Mouse (Mus musculus): ENCODE results near the gene Gm20431. TPM values are rescaled to one million over a fixed set of nuclear protein-coding genes. Genes with fewer than 3 reads are reported as not detected.

Gm20431 gene
- polyA plus RNA-seq, 1 experiment, result 0.10 TPM

DNA sequence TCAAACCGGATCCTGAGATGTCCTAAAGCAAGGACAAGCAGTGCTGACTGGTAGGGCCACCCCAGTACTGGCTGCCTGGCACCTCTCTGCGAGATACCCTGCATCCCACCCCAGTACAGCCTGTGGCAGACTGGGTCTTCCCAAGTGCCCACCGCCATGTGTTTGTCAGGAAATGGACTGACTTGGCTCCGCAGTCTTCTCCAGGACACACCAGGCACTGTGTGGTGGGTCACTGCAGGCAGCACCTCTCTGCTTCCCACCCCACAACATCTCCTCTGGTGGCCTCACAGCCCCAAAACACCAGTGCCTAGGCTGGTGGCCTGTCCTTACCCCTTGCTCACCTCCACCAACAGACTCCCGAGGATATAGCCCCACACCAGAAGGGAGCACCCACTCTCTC lies 30.9 kb downstream of the Gm20431 start:
- peaks cover 35% of the 10 kb centered on the region for H3K4me1 ChIP-seq (ENCODE audit: control insufficient read depth, insufficient read depth, insufficient read length, low read length)
- peak overlapping the region; percentile 86 for H3K4me3 ChIP-seq (ENCODE audit: low read depth, low read length)
- TF ChIP-seq CTCF (IDR thresholded peaks at IDR 0.05; ENCODE audit: extremely low read depth, insufficient read length, insufficient replicate concordance, low read depth, low read length) (no peak), POLR2A (IDR thresholded peaks at IDR 0.05; ENCODE audit: low read depth, low read length) (no peak)
- H3K27me3 ChIP-seq (ENCODE audit: control insufficient read depth, insufficient read depth, low read length), result no peaks in the 10 kb centered on the region
- WGBS, result 54% methylated on average over 5 of the region's 5 CpGs
- no peak overlapping the region for H3K27ac ChIP-seq (ENCODE audit: insufficient read depth, low read depth, low read length)
- peaks cover 7% of the 10 kb centered on the region; the same call in 1 of the 2 replicates for H3K36me3 ChIP-seq (ENCODE audit: control insufficient read depth, insufficient read depth, low read length)

DNA sequence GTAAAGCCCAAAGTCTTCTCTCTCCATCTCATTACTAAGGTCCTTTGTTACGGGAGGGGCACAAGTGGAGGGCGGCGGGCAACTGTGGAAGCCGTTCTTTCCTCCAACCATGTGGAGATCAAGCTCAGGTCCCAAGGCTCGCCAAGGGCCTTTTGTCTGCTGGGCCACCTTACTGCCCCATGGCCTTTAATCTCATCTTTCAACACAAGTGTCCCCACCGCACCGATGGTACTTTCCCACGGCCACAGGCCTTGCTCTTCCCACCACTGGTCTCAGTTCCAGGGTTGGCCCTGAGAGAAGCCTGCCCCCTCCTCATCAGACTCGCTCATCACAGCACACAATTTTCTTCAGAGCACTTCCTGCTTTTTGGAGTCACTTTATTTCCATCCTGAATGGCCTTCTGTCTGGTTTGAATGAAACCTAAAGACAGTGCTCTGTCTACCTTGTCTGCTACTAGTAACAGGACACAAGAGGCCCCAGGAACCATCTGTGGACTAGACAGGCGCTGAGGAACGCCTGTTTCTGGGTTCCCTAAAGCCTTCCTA lies 31.6 kb downstream of the Gm20431 start:
- no peak overlapping the region for H3K4me3 ChIP-seq (ENCODE audit: low read depth, low read length)
- 0 out of 2 replicates have a peak overlapping the region, but pooled peaks have one; percentile 0 for H3K27ac ChIP-seq (ENCODE audit: insufficient read depth, low read depth, low read length)
- H3K27me3 ChIP-seq (ENCODE audit: control insufficient read depth, insufficient read depth, low read length), result no peaks in the 10 kb centered on the region
- no peak for TF ChIP-seq CTCF (IDR thresholded peaks at IDR 0.05; ENCODE audit: extremely low read depth, insufficient read length, insufficient replicate concordance, low read depth, low read length)
- TF ChIP-seq POLR2A (IDR thresholded peaks at IDR 0.05; ENCODE audit: low read depth, low read length), result no peak
- H3K36me3 ChIP-seq (ENCODE audit: control insufficient read depth, insufficient read depth, low read length), result peaks cover 7% of the 10 kb centered on the region; the same call in 1 of the 2 replicates
- WGBS, result 66% methylated on average over 11 of the region's 11 CpGs
- peaks cover 35% of the 10 kb centered on the region for H3K4me1 ChIP-seq (ENCODE audit: control insufficient read depth, insufficient read depth, insufficient read length, low read length)

DNA sequence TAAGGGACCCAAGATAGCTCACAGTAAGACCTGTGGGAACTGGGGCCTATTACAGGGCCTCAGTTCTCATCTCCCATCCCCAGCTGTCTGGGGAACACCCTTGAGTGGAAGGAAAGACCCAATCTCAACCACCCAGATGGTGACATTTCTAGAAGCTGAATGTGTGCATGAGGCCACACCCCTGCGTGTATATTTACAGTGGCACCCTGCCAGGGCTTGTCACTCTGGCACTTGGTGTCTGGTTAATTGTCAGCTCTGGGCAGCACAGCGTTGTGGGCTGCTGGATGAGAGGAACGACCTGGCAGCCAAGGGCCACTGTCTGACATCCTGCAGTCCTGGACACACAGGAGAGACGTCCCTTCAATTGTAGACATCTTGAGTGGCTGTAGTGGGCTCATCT lies 32.4 kb downstream of the Gm20431 start:
- no peak overlapping the region for H3K4me3 ChIP-seq (ENCODE audit: low read depth, low read length)
- no peak overlapping the region; the same call in 1 of the 2 replicates for H3K27ac ChIP-seq (ENCODE audit: insufficient read depth, low read depth, low read length)
- WGBS, result 9% methylated on average over 4 of the region's 4 CpGs
- peaks cover 7% of the 10 kb centered on the region; the same call in 1 of the 2 replicates for H3K36me3 ChIP-seq (ENCODE audit: control insufficient read depth, insufficient read depth, low read length)
- H3K27me3 ChIP-seq (ENCODE audit: control insufficient read depth, insufficient read depth, low read length), result no peaks in the 10 kb centered on the region
- no peak for TF ChIP-seq POLR2A (IDR thresholded peaks at IDR 0.05; ENCODE audit: low read depth, low read length)
- TF ChIP-seq CTCF (IDR thresholded peaks at IDR 0.05; ENCODE audit: extremely low read depth, insufficient read length, insufficient replicate concordance, low read depth, low read length), result no peak
- peaks cover 34% of the 10 kb centered on the region for H3K4me1 ChIP-seq (ENCODE audit: control insufficient read depth, insufficient read depth, insufficient read length, low read length)

DNA sequence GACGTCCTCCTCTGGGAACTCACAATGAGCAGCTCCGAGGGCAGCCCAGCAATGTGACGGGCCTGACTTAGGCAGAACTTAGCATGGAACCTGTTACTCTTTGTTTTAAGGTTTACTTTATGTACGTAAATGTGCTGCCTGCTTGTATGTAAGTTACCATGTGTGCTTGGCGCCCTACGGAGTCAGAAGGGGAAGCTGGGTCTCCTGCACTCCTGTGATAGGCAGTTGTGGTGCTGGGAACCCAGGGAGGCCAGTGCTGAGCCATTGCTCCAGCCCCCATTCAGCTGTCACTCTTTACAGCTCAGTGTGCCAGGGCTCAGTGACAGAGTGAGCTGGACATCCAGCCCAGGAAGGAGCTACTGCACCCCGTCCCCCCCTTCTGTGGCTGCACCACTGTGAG lies 34.3 kb downstream of the Gm20431 start:
- Histone ChIP-seq H3K27ac (ENCODE audit: insufficient read depth, low read depth, low read length) (no peak overlapping the region), H3K4me3 (ENCODE audit: low read depth, low read length) (no peak overlapping the region), H3K36me3 (ENCODE audit: control insufficient read depth, insufficient read depth, low read length) (peaks cover 7% of the 10 kb centered on the region; the same call in 1 of the 2 replicates), H3K4me1 (ENCODE audit: control insufficient read depth, insufficient read depth, insufficient read length, low read length) (peaks cover 38% of the 10 kb centered on the region), H3K27me3 (ENCODE audit: control insufficient read depth, insufficient read depth, low read length) (no peaks in the 10 kb centered on the region)
- WGBS, result 88% methylated on average over 7 of the region's 7 CpGs
- TF ChIP-seq POLR2A (IDR thresholded peaks at IDR 0.05; ENCODE audit: low read depth, low read length) (no peak), CTCF (IDR thresholded peaks at IDR 0.05; ENCODE audit: extremely low read depth, insufficient read length, insufficient replicate concordance, low read depth, low read length) (no peak)

DNA sequence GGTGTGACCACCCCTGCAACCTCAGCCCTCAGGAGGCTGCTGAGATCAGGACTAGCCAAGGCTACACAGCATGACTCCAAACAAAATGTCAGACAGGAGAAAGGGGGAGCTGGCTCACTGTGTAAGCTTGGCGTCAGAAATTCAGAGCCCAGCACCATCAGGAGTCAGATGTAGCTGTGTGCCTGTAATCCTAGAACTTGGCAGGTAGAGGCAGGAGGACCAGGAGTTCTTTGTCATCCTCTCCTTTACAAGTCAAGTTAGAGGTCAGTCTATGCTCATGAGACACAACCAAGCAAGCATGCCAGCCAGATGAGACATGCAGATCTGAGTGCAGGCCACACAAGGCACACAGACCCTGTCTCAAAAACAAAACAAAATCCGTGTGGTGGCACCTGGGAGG lies 35.6 kb downstream of the Gm20431 start:
- WGBS, result 69% methylated on average over 2 of the region's 2 CpGs
- Histone ChIP-seq H3K4me1 (ENCODE audit: control insufficient read depth, insufficient read depth, insufficient read length, low read length) (peaks cover 41% of the 10 kb centered on the region), H3K27me3 (ENCODE audit: control insufficient read depth, insufficient read depth, low read length) (no peaks in the 10 kb centered on the region), H3K36me3 (ENCODE audit: control insufficient read depth, insufficient read depth, low read length) (peaks cover 7% of the 10 kb centered on the region; the same call in 1 of the 2 replicates), H3K27ac (ENCODE audit: insufficient read depth, low read depth, low read length) (no peak overlapping the region), H3K4me3 (ENCODE audit: low read depth, low read length) (no peak overlapping the region)
- TF ChIP-seq POLR2A (IDR thresholded peaks at IDR 0.05; ENCODE audit: low read depth, low read length), result no peak
- TF ChIP-seq CTCF (IDR thresholded peaks at IDR 0.05; ENCODE audit: extremely low read depth, insufficient read length, insufficient replicate concordance, low read depth, low read length), result no peak

DNA sequence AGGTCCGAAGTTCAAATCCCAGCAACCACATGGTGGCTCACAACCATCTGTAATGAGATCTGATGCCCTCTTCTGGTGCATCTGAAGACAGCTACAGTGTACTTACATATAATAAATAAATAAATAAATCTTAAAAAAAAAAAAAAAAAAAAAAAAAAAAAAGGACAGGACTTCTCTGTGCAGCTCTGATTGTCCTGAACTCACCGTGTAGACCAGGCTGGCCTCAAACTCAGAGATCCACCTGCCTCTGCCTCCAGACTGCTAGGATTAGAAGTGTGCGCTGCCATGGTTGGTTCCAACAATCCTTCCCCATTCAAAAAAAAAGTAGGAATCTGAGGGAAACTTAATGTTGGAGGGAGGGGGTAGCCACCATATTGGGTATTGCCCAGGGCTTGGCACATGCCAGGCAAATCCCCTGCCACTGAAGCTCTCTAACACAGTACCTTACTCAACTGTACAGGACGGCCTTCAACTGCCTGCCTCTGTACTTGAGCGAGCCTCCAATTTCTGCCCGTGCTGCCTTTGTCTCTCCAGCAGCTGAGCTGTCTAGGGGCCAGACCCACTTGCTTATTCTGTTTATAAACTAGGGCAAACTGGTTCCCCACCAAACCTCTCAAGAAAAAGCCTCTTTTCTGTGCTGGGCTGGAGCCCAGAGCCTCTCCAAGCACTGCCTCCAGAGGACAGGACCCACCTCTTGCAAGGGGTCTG lies 36.8 kb downstream of the Gm20431 start:
- H3K27me3 ChIP-seq (ENCODE audit: control insufficient read depth, insufficient read depth, low read length), result no peaks in the 10 kb centered on the region
- H3K4me3 ChIP-seq (ENCODE audit: low read depth, low read length), result no peak overlapping the region
- H3K4me1 ChIP-seq (ENCODE audit: control insufficient read depth, insufficient read depth, insufficient read length, low read length), result peaks cover 29% of the 10 kb centered on the region
- TF ChIP-seq POLR2A (IDR thresholded peaks at IDR 0.05; ENCODE audit: low read depth, low read length) (no peak), CTCF (IDR thresholded peaks at IDR 0.05; ENCODE audit: extremely low read depth, insufficient read length, insufficient replicate concordance, low read depth, low read length) (no peak)
- H3K36me3 ChIP-seq (ENCODE audit: control insufficient read depth, insufficient read depth, low read length), result peaks cover 7% of the 10 kb centered on the region; the same call in 1 of the 2 replicates
- WGBS, result 86% methylated on average over 6 of the region's 6 CpGs
- H3K27ac ChIP-seq (ENCODE audit: insufficient read depth, low read depth, low read length), result no peak overlapping the region

DNA sequence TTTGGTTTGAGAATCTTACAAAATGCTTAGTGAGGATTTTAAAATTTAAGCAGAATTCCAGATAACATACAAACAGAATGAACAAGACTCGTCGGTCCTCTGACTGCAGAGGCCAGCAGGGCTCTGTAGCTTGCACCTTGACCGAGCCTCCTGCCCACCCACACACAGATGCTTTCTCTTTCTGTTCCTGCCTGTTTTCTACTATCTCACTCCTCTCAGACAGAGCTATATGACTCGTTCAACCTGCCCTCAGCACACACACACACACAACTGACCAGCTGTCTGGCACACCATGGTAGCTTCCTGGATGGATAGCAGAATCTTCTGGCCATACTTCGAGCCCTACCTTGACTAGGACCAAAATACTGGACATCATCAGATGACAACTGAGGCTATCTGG lies 38.3 kb downstream of the Gm20431 start:
- H3K27ac ChIP-seq (ENCODE audit: insufficient read depth, low read depth, low read length), result peak overlapping the region; percentile 77
- TF ChIP-seq CTCF (IDR thresholded peaks at IDR 0.05; ENCODE audit: extremely low read depth, insufficient read length, insufficient replicate concordance, low read depth, low read length), result no peak
- TF ChIP-seq POLR2A (IDR thresholded peaks at IDR 0.05; ENCODE audit: low read depth, low read length), result no peak
- no peaks in the 10 kb centered on the region for H3K27me3 ChIP-seq (ENCODE audit: control insufficient read depth, insufficient read depth, low read length)
- H3K4me1 ChIP-seq (ENCODE audit: control insufficient read depth, insufficient read depth, insufficient read length, low read length), result peaks cover 17% of the 10 kb centered on the region
- H3K4me3 ChIP-seq (ENCODE audit: low read depth, low read length), result no peak overlapping the region
- 20% methylated on average over 5 of the region's 5 CpGs for whole genome bisulfite sequencing
- H3K36me3 ChIP-seq (ENCODE audit: control insufficient read depth, insufficient read depth, low read length), result peaks cover 10% of the 10 kb centered on the region; the same call in 1 of the 2 replicates

All from small intestine, adult 2 months (tissue).